Mouse (Mus musculus) lung, postnatal 4 days (tissue): ENCODE results near the gene Copg2.

Source experiments
- DNase-seq, 2 experiments: peaks; one replicate each; pipeline ENCODE4 v3.0.0; 2021

Copg2 gene

GRCm38 (mm10) chr6:30732571-30733130 is 163.9 kb downstream of the Copg2 start:
- DNase-seq: no peak

- DNase-seq: no peak
Measured at GRCm38 (mm10) chr6:30730301-30730971, 166.2 kb downstream of the Copg2 start.

DNA sequence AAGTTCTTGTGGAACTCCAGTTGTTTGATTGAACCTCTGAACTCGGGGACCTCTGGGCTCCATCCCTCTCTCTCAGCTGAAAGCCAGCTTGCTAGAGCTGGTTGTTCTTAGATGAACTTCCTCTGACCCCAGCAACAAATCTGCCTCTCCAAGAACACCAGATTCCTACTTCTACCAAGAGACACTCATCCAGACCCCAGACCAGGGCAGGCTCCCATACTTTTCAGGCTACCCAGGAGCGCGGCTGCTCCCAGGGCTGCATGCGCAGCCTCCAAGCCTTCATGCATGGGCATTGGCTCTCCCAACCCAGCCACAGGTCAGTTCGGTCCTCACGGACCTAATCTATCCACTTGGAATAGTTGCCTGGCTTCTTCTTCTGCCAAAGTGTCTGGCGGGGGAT is 173.3 kb downstream of the Copg2 start, which contains the start of gene Mest:
Gene Mest, plus strand, starts transcription at position 217 of the 400 bp plus-strand sequence.
- no peak for DNase-seq

GRCm38 (mm10) chr6:30722385-30723164 is 174.0 kb downstream of the Copg2 start:
- DNase-seq: no peak

DNA sequence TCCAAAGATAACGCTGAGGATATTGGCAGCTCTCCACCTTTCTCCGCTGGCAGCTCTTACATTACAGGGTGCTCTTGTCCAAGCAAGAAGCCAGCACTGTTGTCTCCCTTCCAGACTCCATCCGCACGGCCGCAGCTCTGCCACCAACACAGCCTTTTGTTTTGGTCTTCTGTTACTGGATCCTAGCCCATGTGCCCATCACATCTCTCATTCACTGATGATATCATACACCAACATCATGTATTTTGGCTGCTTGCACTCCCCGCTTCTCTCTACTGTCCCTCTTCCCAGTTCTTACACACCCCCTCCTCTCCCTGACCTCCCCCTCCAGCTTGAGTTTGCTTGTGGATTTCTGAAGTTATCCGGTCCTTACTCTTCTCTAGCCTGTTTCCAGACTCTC is 179.8 kb downstream of the Copg2 start:
- peak in 1 of 2 experiments; percentile 65 for DNase-seq

DNA sequence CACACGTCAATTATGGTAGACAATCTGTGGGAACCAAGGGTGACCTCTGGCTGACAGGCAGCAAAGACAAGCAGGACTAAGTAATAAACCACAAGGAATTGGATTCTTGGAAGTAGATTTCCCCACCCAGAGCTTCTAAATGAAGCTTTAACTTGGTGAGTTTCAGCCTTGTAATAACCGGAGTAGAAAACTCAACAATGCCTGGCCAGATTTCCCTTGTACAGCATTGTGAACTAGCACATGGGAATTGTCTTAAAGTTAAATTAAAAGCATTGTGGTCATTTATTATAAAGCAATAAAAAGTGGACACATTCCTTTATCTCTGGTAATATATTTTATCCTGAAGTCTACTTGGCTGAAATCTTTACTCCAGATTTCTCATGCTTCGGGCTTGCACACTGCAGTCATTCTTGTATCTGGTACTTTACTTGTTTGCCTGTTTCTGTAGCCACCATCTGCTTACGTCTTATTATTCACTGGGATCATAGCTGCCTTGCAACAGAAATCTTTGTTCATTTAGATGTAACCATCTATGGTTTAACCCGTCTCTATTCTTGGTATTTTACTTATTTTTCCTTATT is 181.6 kb downstream of the Copg2 start:
- DNase-seq: no peak

DNA sequence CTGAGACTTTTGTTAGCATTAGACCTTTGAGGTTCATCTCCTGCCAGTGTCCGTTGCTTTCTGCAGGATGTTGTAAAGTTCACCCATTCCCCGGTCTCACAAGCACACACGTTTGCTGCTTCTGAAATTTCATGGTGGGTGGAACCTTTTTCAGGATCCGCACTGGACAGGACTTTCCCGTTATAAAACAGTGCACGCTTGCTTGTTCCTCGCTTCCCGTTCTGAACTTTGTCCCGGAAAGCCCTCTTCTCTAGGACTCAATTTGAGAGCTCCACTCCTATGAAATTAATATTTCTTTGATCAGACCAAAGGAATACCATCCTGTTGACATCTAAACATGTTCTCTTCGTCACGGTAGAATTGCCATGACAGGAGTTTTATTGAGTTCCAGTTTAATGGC is 182.7 kb downstream of the Copg2 start:
- no peak for DNase-seq

DNA sequence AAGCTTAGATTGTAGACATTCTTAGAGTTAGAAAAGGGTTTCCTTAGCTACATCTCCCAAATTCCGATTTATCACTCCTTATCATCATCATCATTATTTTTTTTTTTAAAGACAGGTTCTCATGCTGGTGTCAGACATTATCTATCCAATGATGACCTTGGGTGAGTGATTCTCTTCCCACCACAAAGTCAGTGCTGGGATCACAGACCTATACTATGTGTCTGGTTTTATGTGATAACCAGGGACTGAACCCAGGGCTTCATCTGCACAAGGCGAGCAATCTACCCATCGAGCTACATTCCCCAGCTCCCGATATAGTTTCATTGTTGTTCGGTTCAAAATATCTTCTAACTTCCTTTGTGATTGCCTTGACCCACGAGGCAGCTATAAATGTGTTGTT is 183.1 kb downstream of the Copg2 start:
- no peak for DNase-seq

- DNase-seq: peak in 1 of 2 experiments; percentile 43
Measured at GRCm38 (mm10) chr6:30712484-30712883, 184.1 kb downstream of the Copg2 start.

- DNase-seq: no peak
Measured at GRCm38 (mm10) chr6:30711365-30711763, 185.2 kb downstream of the Copg2 start.

DNA sequence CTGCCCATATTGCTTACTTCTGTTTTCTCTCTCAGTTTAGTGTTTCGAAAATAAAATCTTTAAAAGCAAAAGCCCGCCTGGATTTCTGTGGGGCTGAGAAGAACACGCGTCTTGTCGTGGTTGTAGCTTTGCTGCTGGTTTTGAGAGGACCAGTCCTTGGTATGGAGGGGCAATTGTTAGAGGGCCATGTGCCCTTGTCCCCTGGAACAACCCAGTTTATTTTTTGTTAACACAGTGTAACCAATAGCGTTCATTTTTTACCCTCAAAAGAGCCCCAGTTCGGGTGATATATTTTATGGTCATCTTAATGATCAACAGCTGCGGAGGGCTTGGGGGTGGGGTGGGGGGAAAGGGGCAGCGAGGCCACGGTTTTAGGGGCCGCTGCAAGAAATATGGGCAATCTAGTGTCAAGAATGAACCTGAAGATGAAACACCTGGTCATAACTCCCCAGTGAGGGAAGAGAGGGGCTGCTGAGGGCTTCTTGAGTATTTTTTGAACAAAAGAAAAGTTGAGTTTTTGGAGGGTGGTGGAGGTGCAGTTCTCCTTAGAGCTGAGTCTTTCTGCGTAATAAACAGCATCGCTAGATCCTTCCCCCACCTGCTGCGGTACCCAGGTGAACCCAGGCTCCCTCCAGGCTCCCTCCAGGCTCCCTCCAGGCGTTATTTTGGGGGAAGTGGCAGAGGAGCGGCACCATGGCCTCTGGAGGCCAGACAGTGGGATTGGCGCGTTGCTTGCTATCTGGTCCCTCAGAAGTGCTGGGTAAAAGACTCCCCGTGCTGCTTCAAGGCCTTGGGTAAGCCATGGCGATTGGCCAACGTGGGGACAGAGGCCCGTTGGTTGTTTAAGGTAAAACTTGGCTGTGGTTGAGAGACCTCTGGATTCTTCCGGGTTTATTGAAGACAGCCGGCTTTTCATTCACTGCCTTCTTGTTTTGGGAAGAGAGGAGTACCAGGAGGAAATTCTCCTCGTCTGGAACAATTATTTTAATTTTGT is 185.9 kb downstream of the Copg2 start:
- DNase-seq: no peak

DNA sequence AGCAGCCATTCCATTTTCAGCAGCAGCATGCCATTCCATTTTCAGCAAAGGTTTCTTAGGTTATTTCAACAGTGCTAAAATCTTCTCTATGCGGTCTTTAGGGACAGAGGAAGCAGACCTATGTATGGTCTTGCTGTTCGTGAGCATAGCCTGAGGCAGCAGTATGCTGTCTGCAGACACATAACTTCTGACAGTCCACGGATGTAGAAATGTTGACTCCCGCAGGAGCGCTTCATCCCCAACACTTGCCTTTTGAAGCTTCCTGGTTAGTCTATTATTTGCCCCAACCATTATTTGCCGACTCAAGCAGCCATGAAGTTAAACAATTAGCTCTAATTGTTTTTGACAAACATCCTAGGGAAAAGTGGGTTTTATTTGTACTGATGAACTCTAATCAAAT is 187.5 kb downstream of the Copg2 start:
- peak in 1 of 2 experiments; percentile 54 for DNase-seq

GRCm38 (mm10) chr6:30703977-30704602 is 192.5 kb downstream of the Copg2 start:
- peak in 1 of 2 experiments; percentile 44 for DNase-seq

DNA sequence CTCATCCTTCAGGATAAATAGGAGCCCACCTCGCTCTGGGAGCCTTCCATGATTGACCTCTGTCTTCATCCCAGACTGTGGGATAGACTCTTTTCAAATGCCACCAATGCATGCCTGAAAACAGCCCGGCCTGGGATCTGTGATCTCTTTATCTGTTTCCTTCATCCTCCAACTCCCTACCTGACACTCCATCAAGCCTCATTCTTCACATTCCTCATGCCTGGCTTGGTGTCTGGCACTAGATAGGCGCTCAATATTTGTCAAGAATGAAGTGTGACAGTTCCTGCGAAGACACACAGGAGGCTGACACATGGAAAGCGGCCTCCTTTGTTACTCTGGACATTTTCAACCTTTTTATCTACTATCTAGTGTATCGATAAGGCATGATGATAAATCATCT is 193.1 kb downstream of the Copg2 start:
- no peak for DNase-seq

DNA sequence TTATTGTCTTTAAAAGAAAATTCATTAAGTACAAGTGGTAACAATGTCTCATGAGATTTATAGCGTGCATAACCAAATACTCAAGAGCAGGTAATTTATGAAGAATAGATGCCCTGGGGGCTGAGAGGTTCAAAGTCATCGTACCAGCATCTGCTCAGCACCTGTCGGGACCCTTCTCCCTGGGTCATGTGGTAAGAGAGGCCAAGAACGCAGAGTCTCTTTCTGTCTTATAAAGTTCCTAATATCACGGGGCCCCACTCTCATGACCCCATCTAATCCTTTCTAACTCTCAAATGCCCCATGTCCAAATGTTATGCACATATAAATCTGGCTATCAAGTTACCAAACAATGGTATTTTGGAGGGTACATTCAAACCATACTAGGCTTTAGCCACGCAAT is 193.7 kb downstream of the Copg2 start:
- DNase-seq: no peak

DNA sequence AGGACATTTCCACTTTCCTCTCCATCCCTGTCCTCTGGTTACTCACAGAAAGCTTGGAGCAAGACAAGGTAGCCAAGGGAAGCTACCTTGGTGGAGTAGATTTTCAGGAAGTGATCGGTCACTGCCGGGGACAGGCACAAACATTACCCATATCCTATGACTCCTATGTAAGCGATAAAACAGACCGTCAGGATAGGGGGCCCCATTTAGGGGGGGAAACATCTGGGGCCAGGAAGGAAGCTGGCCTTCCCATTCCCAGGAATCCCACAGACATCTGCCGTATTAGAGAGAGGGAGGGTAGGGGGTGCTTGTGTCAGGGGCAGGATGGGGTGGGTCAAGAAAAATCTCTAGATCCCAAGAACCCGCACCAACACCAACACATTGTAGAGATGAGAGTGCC is 196.4 kb downstream of the Copg2 start:
- DNase-seq: peak; percentile 27 to 57

DNA sequence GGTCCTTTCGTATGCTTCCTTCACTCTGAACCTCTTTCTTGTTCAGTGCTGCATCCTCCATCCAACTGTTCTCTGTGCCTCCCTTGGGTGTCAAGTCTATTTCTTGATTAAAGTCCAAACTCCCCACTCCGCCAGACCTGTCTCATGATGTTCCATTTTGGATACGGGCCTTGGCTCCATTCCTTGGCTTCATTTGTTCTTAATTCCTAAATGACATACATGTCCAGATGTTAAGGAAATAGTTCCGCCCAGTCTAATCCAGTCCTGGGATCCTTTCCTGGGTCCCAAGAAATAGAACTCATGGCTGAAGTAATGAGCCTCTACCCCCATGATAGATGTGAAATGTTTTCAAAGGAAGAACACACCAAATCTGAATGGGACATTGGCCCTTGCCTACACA is 198.6 kb downstream of the Copg2 start:
- DNase-seq: no peak
